Mouse (Mus musculus) G1E (cell line): Measurements from ENCODE around the gene Gemin2.

ENCODE experiments used
- CTCF ChIP-seq: IDR thresholded peaks from 2 replicates; pipeline ENCODE4 v1.5.1; 2012; ENCODE audit warnings: low read depth, low read length, inconsistent platforms, mixed read lengths
- TAL1 ChIP-seq: conservative IDR thresholded peaks from 2 replicates; pipeline ENCODE4 v1.6.1; 2012; ENCODE audit warnings: low read depth, low read length, inconsistent platforms, mixed read lengths

DNA sequence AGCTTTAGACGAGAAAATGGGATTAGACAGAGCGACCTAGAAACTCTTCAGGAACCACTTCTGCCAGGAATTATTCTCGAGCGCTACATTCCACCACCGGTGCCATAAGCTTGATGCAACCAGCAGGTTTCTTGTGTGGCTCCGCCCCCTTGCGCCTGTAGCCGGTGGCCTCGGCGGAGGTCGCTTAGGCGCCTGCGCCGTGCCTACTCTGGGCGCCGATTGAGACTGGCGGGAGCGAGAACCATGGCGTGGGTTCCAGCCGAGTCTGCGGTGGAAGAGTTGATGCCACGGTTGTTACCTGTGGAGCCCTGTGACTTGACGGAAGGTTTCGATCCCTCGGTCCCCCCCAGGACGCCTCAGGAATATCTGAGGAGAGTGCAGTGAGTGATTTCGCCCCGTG is at the start of gene Gemin2:
- TF ChIP-seq CTCF, result no peak
- TF ChIP-seq TAL1, result no peak
